Comparison of ENCODE assay signal across 18 mouse cellular contexts in genomic region chr2:27755986-27756641, GRCm38 (mm10).
DNase-seq lines count a peak whose midpoint lies in the region; ATAC-seq lines count a peak whose summit lies in the region.
"Had no signal": no experiment of that assay in that cellular context is flagged by ENCODE, and none has a peak within 500 bp of the region (broad histone marks: within the 10 kb centered on the region; RNA-seq: fewer than 3 reads in every experiment).

No protein-coding gene starts in this region.

- WGBS in kidney, embryonic 16.5 days: 78% methylated on average over 13 of the region's 13 CpGs
- 86% methylated on average over 13 of the region's 13 CpGs for WGBS in liver, embryonic 12.5 days (ENCODE audit: insufficient replicate concordance)
- 89% methylated on average over 13 of the region's 13 CpGs for WGBS in liver, embryonic 11.5 days
- WGBS in limb, embryonic 13.5 days: 93% methylated on average over 13 of the region's 13 CpGs

- H3K4me1 ChIP-seq in kidney, embryonic 16.5 days (ENCODE audit: insufficient read depth, low read length): peaks cover 38% of the 10 kb centered on the region
- H3K4me1 ChIP-seq in liver, embryonic 12.5 days: peaks cover 39% of the 10 kb centered on the region
- H3K4me1 ChIP-seq in liver, embryonic 11.5 days (replicated peaks; ENCODE audit: control insufficient read depth, insufficient read depth, low read length): peaks cover 22% of the 10 kb centered on the region
- H3K4me1 ChIP-seq in limb, embryonic 13.5 days: peaks cover 61% of the 10 kb centered on the region

- no peak overlapping the region for H3K9ac ChIP-seq in kidney, embryonic 16.5 days (replicated peaks; ENCODE audit: low read length)
- H3K9ac ChIP-seq in liver, embryonic 12.5 days: no peak overlapping the region
- no peak overlapping the region for H3K9ac ChIP-seq in liver, embryonic 11.5 days (ENCODE audit: low read depth, low read length)
- H3K9ac ChIP-seq in limb, embryonic 13.5 days: no peak overlapping the region
- H3K9ac ChIP-seq: forebrain, embryonic 13.5 days; hindbrain, embryonic 15.5 days; liver, embryonic 15.5 days had no signal

- H3K27ac ChIP-seq in kidney, embryonic 16.5 days (ENCODE audit: low read length): no peak overlapping the region
- 0 out of 2 replicates have a peak overlapping the region, but pooled peaks have one; percentile 3 for H3K27ac ChIP-seq in liver, embryonic 12.5 days
- H3K27ac ChIP-seq in liver, embryonic 11.5 days (ENCODE audit: low read depth, low read length): no peak overlapping the region
- peak overlapping the region; percentile 97; the same call in 1 of the 2 replicates for H3K27ac ChIP-seq in limb, embryonic 13.5 days
- H3K27ac ChIP-seq: forebrain, embryonic 13.5 days; heart, embryonic 10.5 days; hindbrain, embryonic 15.5 days; liver, embryonic 15.5 days had no signal

- 0 out of 2 replicates have a peak, but pooled peaks cover 6% of the 10 kb centered on the region for H3K27me3 ChIP-seq in kidney, embryonic 16.5 days (ENCODE audit: insufficient read depth, low read length)
- no peaks in the 10 kb centered on the region for H3K27me3 ChIP-seq in liver, embryonic 12.5 days (replicated peaks)
- no peaks in the 10 kb centered on the region for H3K27me3 ChIP-seq in liver, embryonic 11.5 days (replicated peaks; ENCODE audit: control insufficient read depth, insufficient read depth, low read length)
- no peaks in the 10 kb centered on the region for H3K27me3 ChIP-seq in limb, embryonic 13.5 days
- H3K27me3 ChIP-seq: forebrain, embryonic 13.5 days; hindbrain, embryonic 15.5 days; liver, embryonic 15.5 days had no signal

- no peak overlapping the region for H3K4me3 ChIP-seq in kidney, embryonic 16.5 days (ENCODE audit: low read length)
- H3K4me3 ChIP-seq in liver, embryonic 12.5 days: no peak overlapping the region
- H3K4me3 ChIP-seq in liver, embryonic 11.5 days (ENCODE audit: low read depth, low read length): no peak overlapping the region
- no peak overlapping the region for H3K4me3 ChIP-seq in limb, embryonic 13.5 days
- H3K4me3 ChIP-seq: erythroblast, embryonic 14.5 days; forebrain, embryonic 13.5 days; heart, embryonic 10.5 days; hindbrain, embryonic 15.5 days; liver, embryonic 15.5 days had no signal

- no peak overlapping the region for H3K4me2 ChIP-seq in kidney, embryonic 16.5 days (replicated peaks; ENCODE audit: low read depth, low read length)
- H3K4me2 ChIP-seq in liver, embryonic 12.5 days: no peak overlapping the region
- H3K4me2 ChIP-seq in liver, embryonic 11.5 days: no peak overlapping the region
- H3K4me2 ChIP-seq in limb, embryonic 13.5 days (replicated peaks): no peak overlapping the region
- H3K4me2 ChIP-seq: forebrain, embryonic 13.5 days; hindbrain, embryonic 15.5 days; liver, embryonic 15.5 days; midbrain, embryonic 11.5 days had no signal

- peaks cover 42% of the 10 kb centered on the region for H3K36me3 ChIP-seq in kidney, embryonic 16.5 days (ENCODE audit: insufficient read depth, low read length)
- peaks cover 70% of the 10 kb centered on the region for H3K36me3 ChIP-seq in liver, embryonic 12.5 days
- H3K36me3 ChIP-seq in liver, embryonic 11.5 days (ENCODE audit: control insufficient read depth, insufficient read depth, low read length): peaks cover 11% of the 10 kb centered on the region; the same call in 1 of the 2 replicates
- H3K36me3 ChIP-seq in limb, embryonic 13.5 days: peaks cover 91% of the 10 kb centered on the region

- peak; percentile 32 for DNase-seq in kidney, adult 11 months
- no peak for DNase-seq in liver, embryonic 11.5 days (ENCODE audit: low spot score)
- DNase-seq in lung, postnatal 4 days: peak; percentile 39 to 59
- no peak for DNase-seq in adrenal gland, adult (ENCODE audit: inconsistent age in 2 of 2, low spot score in 1 of 2)
- no peak for DNase-seq in frontal cortex, postnatal 14 days (ENCODE audit: low spot score in 2 of 2)
- DNase-seq: adrenal gland, postnatal 36 days; cerebellum, postnatal 10 days; heart, postnatal 4 days; left cerebral cortex, postnatal 4 days had no signal

- ATAC-seq in kidney, embryonic 16.5 days (ENCODE audit: low FRiP score, low TSS enrichment): no peak
- no peak for ATAC-seq in liver, embryonic 12.5 days
- ATAC-seq in liver, embryonic 11.5 days (replicated peaks; ENCODE audit: low FRiP score): no peak
- ATAC-seq in limb, embryonic 13.5 days (ENCODE audit: low FRiP score, low read depth): no peak
- ATAC-seq: forebrain, embryonic 13.5 days had no signal

- no peaks in the 10 kb centered on the region for H3K9me3 ChIP-seq in kidney, embryonic 16.5 days (ENCODE audit: low read length)
- no peaks in the 10 kb centered on the region for H3K9me3 ChIP-seq in liver, embryonic 12.5 days (replicated peaks)
- H3K9me3 ChIP-seq in liver, embryonic 11.5 days (ENCODE audit: control insufficient read depth, low read length): no peaks in the 10 kb centered on the region
- H3K9me3 ChIP-seq in limb, embryonic 13.5 days: no peaks in the 10 kb centered on the region
- H3K9me3 ChIP-seq: forebrain, embryonic 13.5 days; heart, embryonic 10.5 days; hindbrain, embryonic 15.5 days; liver, embryonic 15.5 days had no signal

Comparison
In these comparisons a context has a peak if more than half of its experiments do, and no peak if none do; other contexts are left out.
1. H3K27ac ChIP-seq: peak in liver, embryonic 12.5 days (single experiment) and limb, embryonic 13.5 days (single experiment); none in kidney, embryonic 16.5 days (single experiment) and liver, embryonic 11.5 days (single experiment).
2. DNase-seq: peak in kidney, adult 11 months (single experiment) and lung, postnatal 4 days (2 of 2); none in liver, embryonic 11.5 days (single experiment), adrenal gland, adult (0 of 2) and frontal cortex, postnatal 14 days (0 of 2).